Mouse (Mus musculus): Measurements from ENCODE around the gene Tesc.

Tesc gene

GRCm38 (mm10) chr5:118015028-118015427 lies 12.5 kb upstream of the Tesc start:
- in situ Hi-C loops (cut with MboI; ENCODE audit: low sequenced_read_pairs) = no loop called here

DNA sequence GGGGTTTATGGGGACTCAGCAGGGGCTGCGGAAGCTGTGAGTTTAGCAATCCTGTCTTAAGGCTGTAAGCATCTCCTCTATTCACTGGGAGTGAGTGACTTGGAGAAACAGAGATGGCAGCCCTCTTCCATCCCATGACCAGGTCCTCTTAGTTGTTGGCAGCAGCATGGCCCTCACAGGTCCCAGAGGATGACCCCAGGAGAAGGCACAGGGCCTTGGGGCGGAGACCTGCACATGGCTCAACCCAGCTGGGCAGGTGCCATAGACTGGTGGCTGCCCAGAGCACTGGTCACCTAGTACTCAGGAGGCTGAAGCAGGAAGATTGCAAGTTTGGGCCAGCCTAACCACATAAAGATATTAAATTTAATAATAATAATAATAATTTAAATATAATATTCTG lies 11.9 kb upstream of the Tesc start:
- in situ Hi-C loops (cut with MboI; ENCODE audit: low sequenced_read_pairs) = no loop called here

GRCm38 (mm10) chr5:118017527-118017926 lies 10.0 kb upstream of the Tesc start:
- in situ Hi-C loops (cut with MboI; ENCODE audit: low sequenced_read_pairs) = no loop called here

- in situ Hi-C loops (cut with MboI; ENCODE audit: low sequenced_read_pairs) = no loop called here
These were observed 7.6 kb upstream of the Tesc start for GRCm38 (mm10) chr5:118019905-118020304.

GRCm38 (mm10) chr5:118023053-118023452 lies 4.5 kb upstream of the Tesc start:
- in situ Hi-C loops (cut with MboI; ENCODE audit: low sequenced_read_pairs) = no loop called here

GRCm38 (mm10) chr5:118025880-118026279 lies 1.7 kb upstream of the Tesc start:
- in situ Hi-C loops (cut with MboI; ENCODE audit: low sequenced_read_pairs) = no loop called here

DNA sequence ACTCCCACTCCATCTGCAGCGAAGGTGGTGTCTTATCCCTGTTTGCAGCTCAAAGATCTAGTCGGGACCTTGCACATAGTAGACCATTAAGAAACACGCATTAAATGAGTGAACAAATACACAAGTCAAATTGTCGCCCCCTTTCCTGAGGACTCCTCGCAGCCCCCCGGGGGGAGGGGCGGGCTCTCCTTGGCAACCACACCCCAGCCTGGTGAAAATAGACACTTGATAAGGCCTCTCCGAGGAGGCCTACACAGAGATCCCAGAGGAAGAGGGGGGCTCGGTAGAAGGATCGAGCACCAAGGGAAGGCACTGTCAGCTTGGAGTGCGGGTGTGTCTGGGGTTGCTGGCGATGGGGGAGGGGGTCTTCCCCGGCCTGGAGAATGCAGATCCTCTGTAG lies 1.2 kb upstream of the Tesc start:
- in situ Hi-C loops (cut with MboI; ENCODE audit: low sequenced_read_pairs) = no loop called here

DNA sequence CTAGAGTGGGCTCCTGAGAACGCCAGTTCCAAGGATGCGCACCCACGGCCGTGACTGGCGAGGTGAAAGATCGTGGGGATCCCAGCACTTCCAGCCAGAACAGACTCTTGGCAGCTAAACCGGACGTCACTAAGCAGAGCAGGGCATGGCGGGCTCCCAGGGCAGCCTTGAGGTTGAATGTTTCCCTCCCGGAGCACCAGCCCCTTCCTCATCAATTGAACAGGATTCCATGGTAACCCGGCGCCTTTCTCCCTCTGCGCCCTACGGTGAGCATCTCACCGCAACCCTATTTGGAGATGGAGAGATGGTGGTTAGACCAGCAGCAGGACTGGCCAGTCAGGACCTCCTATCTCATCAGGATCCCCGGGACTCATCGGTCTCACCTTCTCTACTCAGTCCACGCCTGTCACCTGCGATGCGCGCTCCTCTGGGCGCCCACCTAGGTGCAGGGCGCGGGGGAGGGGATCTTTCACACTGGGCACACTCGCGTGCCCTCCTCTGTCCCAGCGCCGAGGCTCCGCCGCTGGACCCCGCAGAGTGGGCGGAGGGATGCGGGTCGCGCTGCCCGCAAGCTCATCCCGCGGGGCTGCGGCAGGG lies 344 bp upstream of the Tesc start:
- in situ Hi-C loops (cut with MboI; ENCODE audit: low sequenced_read_pairs) = no loop called here

- in situ Hi-C loops (cut with MboI; ENCODE audit: low sequenced_read_pairs) = no loop called here
These were observed 870 bp downstream of the Tesc start for GRCm38 (mm10) chr5:118028191-118029034.

DNA sequence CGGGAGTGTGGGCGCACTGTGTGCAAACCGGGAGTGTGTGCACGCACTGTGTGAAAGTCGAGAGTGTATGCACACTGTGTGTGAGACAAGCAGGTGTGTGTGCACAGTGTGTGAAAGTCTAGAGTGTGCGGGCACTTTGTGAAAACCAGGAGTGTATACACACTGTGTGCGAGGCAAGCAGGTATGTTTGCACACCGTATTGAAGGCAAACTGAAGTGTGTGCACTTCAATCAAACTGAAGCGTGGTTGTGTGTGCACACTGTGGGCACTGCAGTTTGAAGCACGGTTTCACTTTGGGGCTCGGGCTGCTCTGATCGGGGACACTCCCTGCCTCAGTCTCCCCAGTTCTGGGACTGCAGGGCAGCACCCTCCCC lies 1.5 kb downstream of the Tesc start:
- in situ Hi-C loops (cut with MboI; ENCODE audit: low sequenced_read_pairs) = no loop called here

DNA sequence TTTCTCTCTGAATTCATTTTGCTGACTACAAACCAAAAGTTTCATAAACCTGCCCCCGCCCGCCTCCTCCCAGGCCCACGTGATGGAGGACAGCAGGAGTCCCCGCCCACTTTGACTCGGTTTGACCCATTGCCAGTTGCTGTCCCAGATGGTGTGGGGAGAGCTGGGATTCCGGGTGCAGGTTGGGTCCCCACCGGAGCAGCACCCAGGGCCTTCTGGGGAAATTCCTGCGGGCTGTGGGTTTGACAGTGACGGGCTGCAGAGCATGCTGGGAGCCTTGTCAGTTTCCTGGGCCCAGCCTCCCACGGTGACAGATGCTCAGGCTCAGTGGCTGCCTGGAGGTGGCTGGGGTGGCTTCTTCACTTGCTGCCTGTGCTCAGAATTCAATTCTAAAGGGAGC lies 1.9 kb downstream of the Tesc start:
- in situ Hi-C loops (cut with MboI; ENCODE audit: low sequenced_read_pairs) = no loop called here

DNA sequence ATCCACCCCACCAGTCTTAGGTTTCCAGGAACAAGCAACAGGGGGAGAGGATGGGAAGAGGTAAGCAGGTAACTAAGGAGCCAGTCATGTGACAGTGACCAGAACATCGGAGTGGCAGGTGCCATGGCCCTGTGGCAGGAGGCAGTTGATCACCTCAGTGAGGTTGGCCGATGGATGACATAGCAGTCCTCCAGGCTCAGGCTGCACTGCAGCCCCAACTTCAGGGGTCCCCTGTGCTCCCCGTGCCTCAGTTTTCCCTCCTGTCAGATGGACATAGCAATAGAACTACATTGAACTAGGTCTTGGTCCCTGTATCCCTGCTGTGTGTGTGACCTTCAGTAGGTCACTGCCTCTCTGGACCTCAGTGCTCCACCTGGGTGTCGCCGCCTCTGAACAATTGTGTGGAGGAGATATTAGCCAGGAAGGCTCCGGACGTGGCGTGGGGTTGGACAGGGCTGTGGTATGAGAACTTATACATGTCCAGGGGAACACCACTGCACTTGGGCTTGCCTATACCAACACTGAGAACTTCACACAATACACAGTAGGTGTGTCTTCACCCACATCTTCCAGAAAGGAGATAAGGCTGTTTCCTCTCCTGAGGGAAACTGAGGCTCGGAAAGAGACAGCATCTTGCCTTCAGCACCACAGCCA lies 2.6 kb downstream of the Tesc start:
- in situ Hi-C loops (cut with MboI; ENCODE audit: low sequenced_read_pairs) = no loop called here

DNA sequence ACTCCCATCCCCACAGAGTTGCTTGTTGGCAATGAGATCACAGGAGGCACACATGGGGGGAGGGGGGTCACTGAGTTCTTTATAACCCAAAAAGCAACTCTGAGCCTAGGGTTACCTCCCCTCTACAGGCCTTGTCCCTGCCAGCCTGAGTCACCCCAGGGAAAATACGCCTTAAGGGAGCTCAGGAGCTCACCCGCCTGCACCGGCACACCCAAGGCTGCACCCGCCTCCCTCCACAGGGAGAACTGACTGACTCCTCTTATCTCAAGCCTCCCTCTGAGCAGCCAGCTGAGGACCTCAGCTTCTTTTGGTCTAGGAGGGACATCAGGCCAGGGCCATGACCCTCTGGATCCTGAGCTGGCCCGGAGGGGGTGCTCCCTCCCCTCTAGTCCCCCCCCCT lies 3.5 kb downstream of the Tesc start:
- in situ Hi-C loops (cut with MboI; ENCODE audit: low sequenced_read_pairs) = no loop called here

DNA sequence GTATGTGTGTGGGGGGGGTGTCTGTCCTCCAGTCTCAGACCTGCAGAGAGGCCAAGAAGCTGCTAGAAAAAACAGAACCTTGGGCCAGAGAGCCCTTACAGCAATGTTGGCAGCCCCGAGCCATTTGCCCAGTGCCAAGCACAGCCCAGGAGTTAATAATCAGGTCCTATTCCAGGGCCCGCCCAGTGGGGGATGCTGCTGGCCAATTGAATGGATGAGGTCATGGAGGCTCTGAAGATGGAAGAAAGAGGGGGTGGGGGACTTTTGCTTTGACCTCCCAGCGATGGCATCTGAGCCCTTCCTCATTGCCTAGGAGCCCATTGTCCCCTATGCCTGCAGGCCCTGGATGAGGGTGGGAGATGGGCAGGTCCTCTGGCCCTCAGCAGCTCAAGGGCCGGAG lies 4.0 kb downstream of the Tesc start:
- in situ Hi-C loops (cut with MboI; ENCODE audit: low sequenced_read_pairs) = no loop called here

DNA sequence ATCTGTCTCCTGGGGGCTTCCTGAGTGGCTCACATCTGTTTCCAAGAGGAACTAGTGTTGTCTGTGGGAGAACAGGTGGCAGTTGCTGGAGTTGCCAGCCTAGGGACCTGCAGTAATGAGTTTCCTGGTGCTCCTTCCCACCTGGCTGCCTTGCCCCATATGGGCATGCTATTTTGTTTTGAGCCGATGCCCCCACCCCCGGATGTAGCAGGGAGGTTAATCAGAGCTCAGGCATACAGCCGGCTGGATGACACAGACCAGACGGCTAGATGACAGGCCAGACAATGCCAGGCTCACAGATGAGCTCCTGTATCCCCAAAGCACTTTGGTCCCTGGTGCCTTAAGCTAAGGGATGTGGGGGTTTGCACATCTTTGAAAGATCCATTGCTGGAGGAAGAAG lies 5.8 kb downstream of the Tesc start:
- in situ Hi-C loops (cut with MboI; ENCODE audit: low sequenced_read_pairs) = no loop called here

DNA sequence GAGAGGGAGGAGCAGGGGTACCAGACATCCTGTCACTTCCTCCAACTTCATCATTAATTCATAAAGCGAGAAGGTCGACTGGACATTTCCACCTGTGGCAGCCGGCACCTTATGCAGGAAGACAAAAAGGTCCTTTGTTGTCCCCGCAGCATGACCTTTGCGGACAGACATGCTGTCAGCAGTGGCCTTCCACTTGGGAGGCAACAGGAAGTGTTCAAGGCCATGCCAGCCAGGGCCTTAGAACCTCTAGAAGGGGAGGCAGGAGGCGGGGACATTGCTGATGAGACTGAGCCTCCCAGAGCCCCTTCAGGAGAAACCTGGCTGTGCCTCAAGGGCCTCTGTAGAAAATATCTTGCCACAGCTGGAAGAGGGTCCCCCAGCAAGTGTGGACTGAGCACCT lies 6.2 kb downstream of the Tesc start:
- in situ Hi-C loops (cut with MboI; ENCODE audit: low sequenced_read_pairs) = no loop called here

GRCm38 (mm10) chr5:118034632-118035031 lies 7.1 kb downstream of the Tesc start:
- in situ Hi-C loops (cut with MboI; ENCODE audit: low sequenced_read_pairs) = no loop called here

- in situ Hi-C loops (cut with MboI; ENCODE audit: low sequenced_read_pairs) = no loop called here
These were observed 8.2 kb downstream of the Tesc start for GRCm38 (mm10) chr5:118035786-118036185.

DNA sequence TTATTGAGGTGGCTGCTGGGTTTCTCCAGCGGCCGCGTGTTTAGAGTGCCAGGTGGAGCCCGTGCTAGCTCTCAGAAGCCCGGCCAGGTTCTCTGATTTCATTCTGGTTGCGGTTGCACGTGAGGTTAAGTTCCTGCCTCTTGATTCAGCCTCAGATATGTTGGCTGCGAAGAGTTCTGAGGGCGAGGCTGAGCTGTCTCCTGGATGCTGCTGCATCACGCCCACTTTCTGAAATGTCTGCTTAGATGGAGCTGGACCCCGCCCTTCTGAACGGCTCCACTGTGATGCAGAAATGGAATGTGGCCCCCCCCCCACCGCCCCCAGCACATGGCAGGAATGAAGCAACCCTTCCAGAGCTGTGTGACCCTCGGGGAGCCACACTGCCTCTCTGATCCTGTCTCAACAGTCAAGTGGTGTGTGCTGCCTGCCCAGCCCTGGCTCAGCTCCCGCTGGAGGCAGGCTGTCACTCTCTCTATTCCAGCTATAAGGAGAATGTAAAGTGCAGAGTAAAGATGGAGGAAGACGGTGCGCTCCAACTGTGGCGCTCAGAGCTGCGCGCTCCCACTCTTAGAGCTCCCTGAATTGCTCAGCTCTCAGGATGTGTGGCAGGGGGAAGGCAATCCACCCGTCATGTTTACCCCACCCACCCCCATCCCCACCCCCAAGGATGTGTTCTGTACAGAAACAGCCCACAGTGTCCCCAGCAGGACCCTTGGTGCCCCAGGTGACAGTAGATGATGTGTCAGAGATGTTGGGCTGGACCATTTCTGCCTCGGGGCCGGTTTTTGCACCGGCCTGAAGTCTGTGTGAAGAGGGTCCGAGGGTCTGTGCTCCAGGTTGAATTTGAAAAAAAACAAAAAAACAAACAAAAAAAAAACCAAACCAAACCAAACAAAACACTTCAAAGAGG lies 9.6 kb downstream of the Tesc start:
- in situ Hi-C loops (cut with MboI; ENCODE audit: low sequenced_read_pairs) = no loop called here

DNA sequence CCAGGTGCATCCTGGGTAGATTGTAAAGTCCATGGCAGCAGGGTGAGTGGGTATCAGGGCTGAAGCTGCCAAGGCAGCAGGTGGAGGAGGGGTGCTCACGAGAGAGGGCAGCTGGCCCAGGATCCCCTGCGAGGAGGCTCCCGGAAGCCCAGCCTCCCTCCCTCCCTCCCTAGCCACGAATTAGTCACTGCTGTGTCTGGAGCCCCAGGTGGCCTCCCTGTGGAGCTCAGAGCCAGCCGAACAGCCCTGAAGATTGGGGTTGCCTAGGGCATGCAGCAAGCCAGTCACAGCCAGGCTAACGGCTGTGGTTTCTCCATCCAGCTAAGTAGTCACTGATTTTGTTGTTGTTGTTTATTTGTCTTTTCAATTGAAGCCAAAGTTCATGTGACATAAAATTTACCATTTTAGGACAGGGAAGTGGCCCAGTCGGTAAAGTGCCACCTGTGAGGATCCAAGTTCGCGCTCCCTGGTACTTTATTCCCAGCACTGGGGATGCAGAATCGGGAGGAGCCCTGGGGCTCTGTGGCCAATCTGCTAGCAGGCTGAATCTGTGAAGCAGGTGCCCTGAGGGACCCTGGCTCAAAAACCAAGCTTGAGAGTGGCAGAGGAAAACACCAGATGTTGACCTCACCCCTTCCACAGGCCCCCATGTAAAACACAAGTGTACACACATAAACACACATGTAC lies 10.4 kb downstream of the Tesc start:
- in situ Hi-C loops (cut with MboI; ENCODE audit: low sequenced_read_pairs) = no loop called here

GRCm38 (mm10) chr5:118039241-118039668 lies 11.7 kb downstream of the Tesc start:
- in situ Hi-C loops (cut with MboI; ENCODE audit: low sequenced_read_pairs) = no loop called here

All from CH12F3 (cell line).